Mouse (Mus musculus): ENCODE data around the gene Rgl1. TPM values are rescaled to one million over a fixed set of nuclear protein-coding genes. Genes with fewer than 3 reads are reported as not detected.
A peak's percentile ranks its signal among the peaks of the same experiment; 100 is the strongest.
"Not testable (repeated sequence)": the region's sequence is repeated elsewhere in the genome, so short reads cannot be mapped to it uniquely, and the experiment has no call there.

Gene Rgl1
- total RNA-seq, 2 experiments from 2014 or later = 54.9 to 59.1 TPM

GRCm38 (mm10) chr1:152786953-152787352, 20.8 kb upstream of the Rgl1 start:
- no peak for DNase-seq (ENCODE audit: low spot score in 2 of 2)

- not testable (repeated sequence) for DNase-seq (ENCODE audit: low spot score in 2 of 2)
Observed at GRCm38 (mm10) chr1:152785446-152785845, 19.3 kb upstream of the Rgl1 start.

DNA sequence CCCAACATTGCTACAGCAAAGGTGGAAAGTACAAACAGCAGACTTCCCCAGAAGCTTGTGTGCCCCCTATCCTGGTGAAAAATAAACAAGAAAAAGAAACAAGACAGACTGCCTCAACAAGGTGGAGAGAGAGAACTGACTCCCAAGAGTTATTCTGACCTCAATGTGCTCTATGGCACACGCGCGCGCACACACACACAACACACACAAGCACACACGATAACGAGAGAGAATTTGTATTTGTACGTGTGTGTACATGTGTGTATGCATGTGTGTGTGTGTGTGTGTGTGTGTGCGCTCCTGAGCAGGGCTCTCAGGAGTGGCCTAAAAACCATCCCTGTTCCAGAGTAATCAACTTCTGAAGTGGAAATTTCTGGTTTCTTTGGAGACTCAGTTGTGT, 18.5 kb upstream of the Rgl1 start:
- DNase-seq (ENCODE audit: low spot score in 2 of 2) = no peak

GRCm38 (mm10) chr1:152779071-152779737, 13.1 kb upstream of the Rgl1 start:
- peak in 1 of 2 experiments; percentile 60 for DNase-seq (ENCODE audit: low spot score in 2 of 2)

GRCm38 (mm10) chr1:152774601-152775000, 8.4 kb upstream of the Rgl1 start:
- not testable (repeated sequence) for DNase-seq (ENCODE audit: low spot score in 2 of 2)

GRCm38 (mm10) chr1:152771016-152771415, 4.9 kb upstream of the Rgl1 start:
- DNase-seq (ENCODE audit: low spot score in 2 of 2) = no peak

DNA sequence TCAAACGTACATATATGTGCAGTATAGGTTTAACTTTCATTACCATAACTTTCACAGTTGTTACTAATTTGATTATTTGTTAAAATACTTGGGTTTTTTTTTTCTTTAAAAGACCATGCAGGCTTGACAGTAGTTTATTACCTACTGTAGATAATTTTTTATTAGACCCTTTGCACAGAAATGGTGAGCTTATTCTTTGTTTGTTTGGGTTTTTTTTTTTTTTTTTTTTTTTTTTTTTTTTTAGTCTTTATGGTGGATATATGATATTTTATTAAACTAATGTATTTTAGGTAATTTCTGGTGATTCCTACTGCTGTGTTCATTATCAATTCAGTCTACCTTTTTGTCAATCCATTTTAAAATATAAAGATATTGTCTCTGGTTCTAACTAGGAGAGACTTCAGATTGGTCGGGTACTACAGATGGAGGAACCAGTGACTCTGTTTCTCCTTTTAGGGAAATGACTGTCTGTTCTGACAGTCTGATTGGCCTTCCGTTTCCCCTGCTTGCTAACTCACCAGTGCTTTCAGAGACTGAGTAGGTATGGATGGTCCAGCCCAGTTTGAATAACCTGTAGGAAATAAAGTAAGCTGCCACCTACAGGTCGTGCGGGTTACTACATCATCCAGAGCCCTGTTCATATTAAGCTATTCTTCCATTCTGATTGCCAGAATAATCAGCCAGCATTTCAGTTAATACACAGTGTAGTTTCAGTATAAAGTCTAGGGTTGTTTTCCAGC, 1.8 kb upstream of the Rgl1 start:
- peak; percentile 55 to 80 for DNase-seq (ENCODE audit: low spot score in 2 of 2)

GRCm38 (mm10) chr1:152766804-152767748, 925 bp upstream of the Rgl1 start:
- DNase-seq (ENCODE audit: low spot score in 2 of 2) = no peak

GRCm38 (mm10) chr1:152761791-152762190, 4.4 kb downstream of the Rgl1 start:
- DNase-seq (ENCODE audit: low spot score in 2 of 2) = no peak

GRCm38 (mm10) chr1:152750312-152750965, 15.7 kb downstream of the Rgl1 start, which contains the start of gene Apobec4:
Gene Apobec4, plus strand, starts transcription at chr1:152750551.
- DNase-seq (ENCODE audit: low spot score in 2 of 2) = no peak

- no peak for DNase-seq (ENCODE audit: low spot score in 2 of 2)
Observed at GRCm38 (mm10) chr1:152749276-152749675, 16.9 kb downstream of the Rgl1 start.

GRCm38 (mm10) chr1:152746426-152746825, 19.7 kb downstream of the Rgl1 start:
- DNase-seq (ENCODE audit: low spot score in 2 of 2) = peak; percentile 76 to 84

- no peak for DNase-seq (ENCODE audit: low spot score in 2 of 2)
Observed at GRCm38 (mm10) chr1:152743095-152743826, 22.9 kb downstream of the Rgl1 start.

DNA sequence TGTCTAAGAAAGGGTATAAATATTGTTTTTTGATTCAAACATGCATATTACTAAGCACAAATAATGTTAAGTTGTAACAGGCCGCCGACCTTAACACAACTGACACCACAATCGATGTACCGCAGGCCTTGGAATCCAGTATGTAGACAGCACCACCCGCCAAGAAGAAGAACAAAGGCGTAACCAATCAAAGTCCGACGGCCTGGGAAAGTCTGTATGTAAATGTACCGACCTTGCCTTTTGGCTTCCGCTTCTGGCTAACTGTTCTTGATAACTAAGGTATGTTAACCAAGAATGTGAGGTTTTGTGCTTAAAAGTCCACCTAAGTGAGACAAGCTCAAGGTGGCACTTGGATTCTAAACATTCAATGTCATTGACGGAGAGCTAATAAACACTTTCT, 26.8 kb downstream of the Rgl1 start:
- DNase-seq (ENCODE audit: low spot score in 2 of 2) = no peak

DNA sequence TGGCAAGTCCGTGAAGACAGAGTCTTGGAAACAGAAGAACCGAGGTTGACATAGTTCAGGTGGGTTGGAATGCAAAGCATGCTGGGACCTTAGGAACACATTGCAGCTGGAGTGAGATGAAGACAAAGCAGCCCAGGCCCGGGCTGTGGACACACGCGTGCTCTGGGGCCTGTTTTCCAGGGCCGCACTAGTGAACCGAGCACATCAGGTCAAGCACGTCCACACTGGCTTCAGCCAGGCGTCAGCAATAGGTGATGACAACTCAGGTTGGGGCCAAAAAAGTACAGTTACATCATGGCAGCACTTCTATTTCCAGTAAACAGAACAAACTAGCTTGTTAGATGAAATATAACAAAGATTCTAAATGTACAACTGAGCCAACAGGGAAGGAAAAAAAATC, 27.4 kb downstream of the Rgl1 start:
- no peak for DNase-seq (ENCODE audit: low spot score in 2 of 2)

DNA sequence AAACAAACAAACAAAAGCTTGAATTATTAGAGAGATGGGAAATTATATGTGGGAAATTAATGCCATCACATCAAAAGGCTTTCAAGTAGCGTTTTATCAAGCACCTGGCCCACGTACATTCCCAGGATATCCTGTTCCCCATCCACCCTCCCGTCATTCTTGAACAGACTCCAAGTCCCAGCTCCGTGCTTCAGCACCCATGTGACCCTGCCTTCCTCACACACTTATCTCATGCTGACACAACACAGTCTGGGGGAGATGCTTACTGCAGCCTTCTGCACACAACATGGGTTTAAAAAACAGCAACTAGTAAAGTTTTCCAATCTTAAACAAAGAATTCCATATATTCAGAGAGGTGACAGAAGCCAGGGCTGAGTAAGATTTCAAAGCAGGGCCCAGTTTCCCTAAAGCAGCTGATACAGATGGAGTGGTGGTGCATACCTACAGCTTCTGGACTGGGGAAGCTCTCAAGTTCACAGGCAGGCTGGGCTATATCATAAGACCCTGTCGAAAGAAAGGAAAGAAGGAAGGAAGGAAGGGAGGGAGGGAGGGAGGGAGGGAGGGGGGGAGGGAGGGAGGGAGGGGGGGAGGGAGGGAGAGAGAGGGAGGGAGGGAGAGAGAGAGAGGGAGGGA, 38.4 kb downstream of the Rgl1 start:
- DNase-seq (ENCODE audit: low spot score in 2 of 2) = no peak

GRCm38 (mm10) chr1:152726095-152726494, 40.1 kb downstream of the Rgl1 start:
- no peak for DNase-seq (ENCODE audit: low spot score in 2 of 2)

- no peak for DNase-seq (ENCODE audit: low spot score in 2 of 2)
Observed at GRCm38 (mm10) chr1:152724286-152724685, 41.9 kb downstream of the Rgl1 start.

DNA sequence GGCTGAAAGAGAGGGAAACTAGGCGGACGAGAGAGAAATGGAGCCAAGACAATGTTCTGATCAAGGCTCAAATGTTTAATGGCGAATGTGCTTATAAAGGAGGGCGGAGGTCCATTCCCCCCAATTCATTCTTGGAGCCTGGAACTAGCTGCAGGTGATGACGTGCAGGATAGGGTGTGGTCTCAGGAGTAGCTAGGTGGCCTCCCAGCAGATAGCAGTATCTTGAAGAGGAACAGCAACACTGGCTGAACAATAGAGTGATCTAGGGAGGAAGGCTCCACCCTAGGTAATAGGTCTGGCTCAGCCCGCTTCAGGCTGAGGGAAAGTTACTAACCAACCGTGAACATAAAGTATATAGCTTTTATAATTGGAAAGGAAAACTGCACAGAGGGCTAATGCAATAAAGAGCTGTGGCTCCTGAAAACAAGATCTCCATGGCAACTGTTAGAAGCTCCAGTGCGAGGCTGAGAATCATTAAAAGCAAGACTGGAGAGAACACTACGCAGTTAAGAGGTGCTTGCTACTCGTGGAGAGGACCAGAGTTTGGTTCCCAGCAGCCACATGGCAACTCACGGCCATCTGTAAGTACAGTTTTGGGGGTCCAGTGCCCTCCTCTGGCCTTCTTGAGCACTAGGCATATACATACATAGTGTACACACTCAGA, 44.5 kb downstream of the Rgl1 start:
- no peak for DNase-seq (ENCODE audit: low spot score in 2 of 2)

Data from gastrocnemius, postnatal 4 days (tissue).